Mouse (Mus musculus) MEL (cell line): Measurements from ENCODE around the gene Szt2. TPM values are rescaled to one million over a fixed set of nuclear protein-coding genes. Genes with fewer than 3 reads are reported as not detected.

Source experiments
- DNase-seq: peaks from one replicate; pipeline ENCODE4 v3.0.0; 2011; ENCODE audit warnings: low read depth, low spot score
- H3K27ac ChIP-seq: 2 replicates; pipeline ENCODE4 v1.5.1; 2012; ENCODE audit warnings: low read depth, mild to moderate bottlenecking, control low read depth, low read length, moderate library complexity; ENCODE audit not compliant: control insufficient read depth
- H3K27me3 ChIP-seq, 2 experiments: fragments of 150-350 bp in 1 of 2; sonication (generic) in 1 of 2; 2 replicates each; pipeline ENCODE4 v1.6.1; 2012; ENCODE audit warnings: low read length in 2 of 2, mild to moderate bottlenecking in 2 of 2, improper control_type of control experiment in 1 of 2, moderate library complexity in 1 of 2; ENCODE audit not compliant: insufficient read depth in 2 of 2, control insufficient read depth in 1 of 2
- H3K36me3 ChIP-seq, 2 experiments: 2 replicates each; pipeline ENCODE4 v1.6.1; 2012 to 2014; ENCODE audit warnings: low read length in 2 of 2, improper control_type of control experiment in 1 of 2, inconsistent platforms in 1 of 2, mild to moderate bottlenecking in 1 of 2; ENCODE audit not compliant: insufficient read depth in 2 of 2, control insufficient read depth in 1 of 2
- H3K4me1 ChIP-seq, 2 experiments: fragments of 150-350 bp in 1 of 2; sonication (generic) in 1 of 2; 2 replicates each; pipeline ENCODE4 v1.6.1; 2012; ENCODE audit warnings: low read length in 2 of 2, improper control_type of control experiment in 1 of 2, mild to moderate bottlenecking in 1 of 2; ENCODE audit not compliant: insufficient read depth in 2 of 2, control insufficient read depth in 1 of 2
- H3K4me3 ChIP-seq, 2 experiments: fragments of 150-350 bp in 1 of 2; sonication (generic) in 1 of 2; 2 replicates each; pipeline ENCODE4 v1.5.1; 2012; ENCODE audit warnings: low read depth in 2 of 2, low read length in 2 of 2, mild to moderate bottlenecking in 2 of 2, moderate library complexity in 2 of 2, control low read depth in 1 of 2, improper control_type of control experiment in 1 of 2; ENCODE audit not compliant: control insufficient read depth in 1 of 2, insufficient read depth in 1 of 2
- H3K79me2 ChIP-seq: 2 replicates; pipeline ENCODE4 v1.6.1; 2012; ENCODE audit warnings: mild to moderate bottlenecking, low read length, moderate library complexity; ENCODE audit not compliant: control insufficient read depth, poor library complexity, insufficient read depth
- H3K9ac ChIP-seq: 2 replicates; pipeline ENCODE4 v1.6.1; 2012; ENCODE audit warnings: low read depth, mild to moderate bottlenecking, control low read depth, low read length, moderate library complexity; ENCODE audit not compliant: control insufficient read depth, poor library complexity, severe bottlenecking
- H3K9me3 ChIP-seq: fragments of 150-350 bp; sonication (generic); replicated peaks from 2 replicates; pipeline ENCODE4 v1.6.1; 2012; ENCODE audit warnings: mild to moderate bottlenecking, low read length, improper control_type of control experiment, moderate library complexity; ENCODE audit not compliant: insufficient read depth
- BHLHE40 ChIP-seq: IDR thresholded peaks from 2 replicates; pipeline ENCODE4 v1.6.1; 2012; ENCODE audit warnings: low read depth, mild to moderate bottlenecking, inconsistent platforms, low read length, improper control_type of control experiment, borderline replicate concordance
- CHD2 ChIP-seq: IDR thresholded peaks from 2 replicates; pipeline ENCODE4 v1.6.1; 2011; ENCODE audit warnings: low read length, improper control_type of control experiment
- E2F4 ChIP-seq: IDR thresholded peaks from 2 replicates; pipeline ENCODE4 v1.6.1; 2011; ENCODE audit warnings: low read depth, low read length, improper control_type of control experiment, borderline replicate concordance
- ETS1 ChIP-seq: IDR thresholded peaks from 2 replicates; pipeline ENCODE4 v1.6.1; 2012; ENCODE audit warnings: low read depth, mild to moderate bottlenecking, inconsistent platforms, low read length, improper control_type of control experiment, moderate library complexity
- GABPA ChIP-seq: IDR thresholded peaks from 2 replicates; pipeline ENCODE4 v1.6.1; 2012; ENCODE audit warnings: low read depth, mild to moderate bottlenecking, inconsistent platforms, low read length, improper control_type of control experiment, moderate library complexity
- HCFC1 ChIP-seq: IDR thresholded peaks from 2 replicates; pipeline ENCODE4 v1.6.1; 2012; ENCODE audit warnings: low read depth, mild to moderate bottlenecking, inconsistent platforms, low read length, improper control_type of control experiment, moderate library complexity
- JUND ChIP-seq: IDR thresholded peaks from 2 replicates; pipeline ENCODE4 v1.6.1; 2011; ENCODE audit warnings: low read depth, mild to moderate bottlenecking, improper control_type of control experiment, low read length
- MAX ChIP-seq: IDR thresholded peaks from 2 replicates; pipeline ENCODE4 v1.6.1; 2011; ENCODE audit warnings: low read length, improper control_type of control experiment
- MAZ ChIP-seq: IDR thresholded peaks from 2 replicates; pipeline ENCODE4 v1.6.1; 2012; ENCODE audit warnings: low read depth, mild to moderate bottlenecking, inconsistent platforms, low read length, improper control_type of control experiment
- MEF2A ChIP-seq: IDR thresholded peaks from 2 replicates; pipeline ENCODE4 v1.6.1; 2014; ENCODE audit warnings: low read depth, mild to moderate bottlenecking, inconsistent platforms, low read length, improper control_type of control experiment; ENCODE audit not compliant: poor library complexity, insufficient replicate concordance, severe bottlenecking; ENCODE audit errors: extremely low read depth
- MYB ChIP-seq: IDR thresholded peaks from 2 replicates; pipeline ENCODE4 v1.6.1; 2011; ENCODE audit warnings: mild to moderate bottlenecking, low read depth, low read length, improper control_type of control experiment
- MYC ChIP-seq: IDR thresholded peaks from 2 replicates; pipeline ENCODE4 v1.6.1; 2011; ENCODE audit warnings: low read depth, mild to moderate bottlenecking, low read length, improper control_type of control experiment, moderate library complexity
- NELFE ChIP-seq: IDR thresholded peaks from 2 replicates; pipeline ENCODE4 v1.6.1; 2011; ENCODE audit warnings: low read depth, low read length, improper control_type of control experiment
- NRF1 ChIP-seq: IDR thresholded peaks from 2 replicates; pipeline ENCODE4 v1.6.1; 2014; ENCODE audit warnings: low read depth, mild to moderate bottlenecking, inconsistent platforms, low read length, improper control_type of control experiment, moderate library complexity; ENCODE audit not compliant: poor library complexity, insufficient read depth, severe bottlenecking
- POLR2A ChIP-seq, 2 experiments: IDR thresholded peaks; 2 replicates each; pipeline ENCODE4 v1.6.1; 2011 to 2012; ENCODE audit warnings: low read length in 2 of 2, mild to moderate bottlenecking in 2 of 2, control low read depth in 1 of 2, improper control_type of control experiment in 1 of 2, low read depth in 1 of 2, moderate library complexity in 1 of 2; ENCODE audit not compliant: control insufficient read depth in 1 of 2, insufficient read depth in 1 of 2, poor library complexity in 1 of 2
- POLR2AphosphoS5 ChIP-seq: IDR thresholded peaks from 2 replicates; pipeline ENCODE4 v1.6.1; 2012; ENCODE audit warnings: low read depth, borderline replicate concordance, mild to moderate bottlenecking, inconsistent platforms, low read length, moderate library complexity, mixed read lengths
- RAD21 ChIP-seq: IDR thresholded peaks from 2 replicates; pipeline ENCODE4 v1.6.1; 2011; ENCODE audit warnings: mild to moderate bottlenecking, low read depth, low read length, improper control_type of control experiment
- TBP ChIP-seq: IDR thresholded peaks from 2 replicates; pipeline ENCODE4 v1.8.0; 2011; ENCODE audit warnings: low read depth, low read length, improper control_type of control experiment
- TCF12 ChIP-seq: IDR thresholded peaks from 2 replicates; pipeline ENCODE4 v1.6.1; 2014; ENCODE audit warnings: low read depth, mild to moderate bottlenecking, inconsistent platforms, low read length, improper control_type of control experiment, moderate library complexity
- UBTF ChIP-seq: IDR thresholded peaks from 2 replicates; pipeline ENCODE4 v1.6.1; 2012; ENCODE audit warnings: low read depth, mild to moderate bottlenecking, inconsistent platforms, low read length, improper control_type of control experiment, moderate library complexity, borderline replicate concordance; ENCODE audit not compliant: insufficient read depth
- USF2 ChIP-seq, 2 experiments: IDR thresholded peaks; 2 replicates each; pipeline ENCODE4 v1.6.1; 2011 to 2012; ENCODE audit warnings: improper control_type of control experiment in 2 of 2, low read length in 2 of 2, borderline replicate concordance in 1 of 2, inconsistent platforms in 1 of 2, low read depth in 1 of 2, mild to moderate bottlenecking in 1 of 2; ENCODE audit not compliant: insufficient read depth in 1 of 2
- ZC3H11A ChIP-seq: IDR thresholded peaks from 2 replicates; pipeline ENCODE4 v1.6.1; 2012; ENCODE audit warnings: low read depth, mild to moderate bottlenecking, inconsistent platforms, low read length, improper control_type of control experiment
- ZKSCAN1 ChIP-seq: IDR thresholded peaks from 2 replicates; pipeline ENCODE4 v1.6.1; 2012; ENCODE audit warnings: low read depth, mild to moderate bottlenecking, inconsistent platforms, low read length, improper control_type of control experiment, moderate library complexity
- ZMIZ1 ChIP-seq: IDR thresholded peaks from 2 replicates; pipeline ENCODE4 v1.6.1; 2012; ENCODE audit warnings: low read depth, mild to moderate bottlenecking, inconsistent platforms, low read length, improper control_type of control experiment, moderate library complexity
- polyA plus RNA-seq, 2 experiments: library from polyadenylated mRNA; stranded (reverse) in 1 of 2; unstranded in 1 of 2; fragments of >175 nt in 1 of 2; fragments of >200 nt in 1 of 2; gene quantifications; 2 replicates each; pipeline versions ENCODE4 v1.2.1 to v1.2.4; 2012; ENCODE audit warnings: low replicate concordance in 2 of 2, low read depth in 1 of 2; ENCODE audit not compliant: insufficient read length in 2 of 2, insufficient read depth in 1 of 2, missing spikeins in 1 of 2
- total RNA-seq: library from RNA; depleted of rRNA; stranded (reverse); fragments of 300-350 nt; gene quantifications from 2 replicates; pipeline ENCODE4 v1.2.3, GENCODE M21; 2012

The Szt2 gene
- total and polyA plus RNA-seq, 3 experiments: 5.7 to 24.0 TPM; not detected in 1

DNA sequence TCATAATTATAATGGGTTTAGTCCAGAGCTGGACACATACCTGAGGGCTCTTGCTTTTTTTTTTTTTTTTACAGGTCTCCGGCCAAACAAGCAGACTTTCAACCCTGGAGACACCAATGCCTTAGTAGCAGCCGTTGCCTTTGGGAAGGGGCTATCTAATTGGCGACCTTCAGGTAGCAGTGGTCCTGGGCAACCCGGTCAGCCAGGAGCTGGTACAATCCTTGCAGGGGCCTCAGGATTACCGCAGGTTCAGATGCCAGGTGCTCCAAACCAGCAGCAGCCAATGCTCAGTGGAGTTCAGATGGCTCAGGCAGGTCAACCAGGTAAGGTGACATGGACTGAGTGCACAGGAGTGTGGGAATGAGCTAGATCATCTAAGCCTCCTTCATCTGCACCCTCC lies 4.5 kb upstream of the Szt2 start:
- Histone ChIP-seq H3K27ac (no peak overlapping the region), H3K4me3 (no peak overlapping the region), H3K4me1 (peaks cover 2 to 9% of the 10 kb centered on the region in 2 experiments; a peak in 3 of 4 replicates), H3K79me2 (peaks cover 16% of the 10 kb centered on the region), H3K9ac (no peak overlapping the region), H3K27me3 (no peaks in the 10 kb centered on the region), H3K36me3 (peaks cover 8 to 9% of the 10 kb centered on the region in 2 experiments), H3K9me3 (no peaks in the 10 kb centered on the region)
- TF ChIP-seq GABPA (no peak), ZMIZ1 (no peak), ZC3H11A (no peak), JUND (no peak), POLR2A (IDR thresholded peaks at IDR 0.05; ENCODE audit: control insufficient read depth in 1 of 2, insufficient read depth in 1 of 2, low read depth in 1 of 2, low read length in 2 of 2, poor library complexity in 1 of 2) (no peak), MYC (no peak), HCFC1 (no peak), CHD2 (no peak), NELFE (no peak), BHLHE40 (no peak), UBTF (no peak), MAX (no peak), USF2 (IDR thresholded peaks at IDR 0.05; ENCODE audit: borderline replicate concordance in 1 of 2, insufficient read depth in 1 of 2, low read depth in 1 of 2, low read length in 2 of 2) (no peak), POLR2AphosphoS5 (no peak), ETS1 (no peak), E2F4 (no peak), NRF1 (no peak)
- DNase-seq: no peak

DNA sequence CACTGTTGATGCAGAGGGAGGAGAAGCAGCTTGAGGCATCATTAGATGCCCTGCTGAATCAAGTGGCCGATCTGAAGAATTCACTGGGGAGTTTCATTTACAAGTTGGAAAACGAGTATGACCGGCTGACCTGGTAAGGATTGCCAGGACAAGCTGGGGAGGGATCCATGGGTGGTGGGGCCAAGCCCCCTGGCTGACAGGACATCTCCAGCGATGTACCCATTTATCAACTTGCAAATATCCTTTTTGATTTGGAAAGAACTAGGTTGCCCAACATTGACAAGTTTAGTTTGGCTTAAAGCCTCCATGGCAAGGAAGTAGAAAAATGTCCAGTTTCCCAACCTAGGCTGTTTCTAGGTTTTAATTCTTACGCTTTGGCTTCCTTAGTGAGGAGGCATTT lies 1.8 kb upstream of the Szt2 start:
- Histone ChIP-seq H3K4me3 (no peak overlapping the region), H3K36me3 (peaks cover 8 to 13% of the 10 kb centered on the region in 2 experiments), H3K9me3 (no peaks in the 10 kb centered on the region)
- DNase-seq: no peak
- no peak for TF ChIP-seq TCF12
- TF ChIP-seq MYB: no peak
- no peak for TF ChIP-seq BHLHE40
- no peak for TF ChIP-seq ZKSCAN1
- no peak for TF ChIP-seq MEF2A
- no peak for TF ChIP-seq RAD21
- TF ChIP-seq MYC: no peak
- no peak for TF ChIP-seq TBP
- TF ChIP-seq POLR2AphosphoS5: no peak
- TF ChIP-seq MAZ: no peak
- no peak for TF ChIP-seq HCFC1
- TF ChIP-seq, all 39 proteins: peak for 0
- Histone ChIP-seq H3K27ac (no peak overlapping the region), H3K27me3 (no peaks in the 10 kb centered on the region), H3K9ac (no peak overlapping the region), H3K79me2 (peaks cover 18% of the 10 kb centered on the region), H3K4me1 (peaks cover 4 to 17% of the 10 kb centered on the region in 2 experiments; a peak in 3 of 4 replicates)
